Mouse (Mus musculus) intestine, embryonic 16.5 days (tissue): ENCODE data around the gene Asic2. TPM values are rescaled to one million over a fixed set of nuclear protein-coding genes. Genes with fewer than 3 reads are reported as not detected.
A peak's percentile ranks its signal among the peaks of the same experiment; 100 is the strongest.

Experiments
- ATAC-seq: fragments of 200-750 bp; cut with Nextera tagmentation; 2 replicates; pipeline ENCODE4 v1.8.0; 2017; ENCODE audit warnings: moderate TSS enrichment, moderate library complexity
- H3K27ac ChIP-seq: fragments of 300-500 bp; sonication (generic); 2 replicates; pipeline ENCODE4 v1.5.1; 2014; ENCODE audit warnings: mild to moderate bottlenecking, low read length
- H3K27me3 ChIP-seq: fragments of 300-500 bp; sonication (generic); replicated peaks from 2 replicates; pipeline ENCODE4 v1.6.1; 2014; ENCODE audit warnings: low read length, control low read depth, mixed read lengths; ENCODE audit not compliant: control insufficient read depth, insufficient read depth
- H3K36me3 ChIP-seq: fragments of 300-500 bp; sonication (generic); 2 replicates; pipeline ENCODE4 v1.6.1; 2014; ENCODE audit warnings: low read length, control low read depth; ENCODE audit not compliant: control insufficient read depth, insufficient read depth
- H3K4me1 ChIP-seq: fragments of 300-500 bp; sonication (generic); 2 replicates; pipeline ENCODE4 v1.6.1; 2014; ENCODE audit warnings: low read length, control low read depth, mixed read lengths; ENCODE audit not compliant: control insufficient read depth, insufficient read depth
- H3K4me2 ChIP-seq: fragments of 300-500 bp; sonication (generic); 2 replicates; pipeline ENCODE4 v1.6.1; 2014; ENCODE audit warnings: low read depth, low read length, control low read depth
- H3K4me3 ChIP-seq: fragments of 300-500 bp; sonication (generic); 2 replicates; pipeline ENCODE4 v1.5.1; 2014; ENCODE audit warnings: mild to moderate bottlenecking, low read length
- H3K9ac ChIP-seq: fragments of 300-500 bp; sonication (generic); 2 replicates; pipeline ENCODE4 v1.6.1; 2014; ENCODE audit warnings: low read depth, low read length
- H3K9me3 ChIP-seq: fragments of 300-500 bp; sonication (generic); 2 replicates; pipeline ENCODE4 v1.6.1; 2016; ENCODE audit warnings: low read length, control low read depth; ENCODE audit not compliant: control insufficient read depth
- WGBS: fragments of 180-500 bp; shearing (Covaris S2); extraction: QIAGEN DNeasy Blood & Tissue Kit; methylation state at CpG from one replicate; pipeline ENCODE4 v1.1.7; 2014; 5-methylcytosine and 5-hydroxymethylcytosine counted together
- polyA plus RNA-seq: library from polyadenylated mRNA; unstranded; fragments of >200 nt; fragmentation: Nextera tagmentation; extraction: Ambion mirVana; gene quantifications from 2 replicates; pipeline ENCODE4 v1.2.1, GENCODE M21; 2015

Asic2 gene
- polyA plus RNA-seq, 1 experiment from 2014 or later: 0.15 TPM

DNA sequence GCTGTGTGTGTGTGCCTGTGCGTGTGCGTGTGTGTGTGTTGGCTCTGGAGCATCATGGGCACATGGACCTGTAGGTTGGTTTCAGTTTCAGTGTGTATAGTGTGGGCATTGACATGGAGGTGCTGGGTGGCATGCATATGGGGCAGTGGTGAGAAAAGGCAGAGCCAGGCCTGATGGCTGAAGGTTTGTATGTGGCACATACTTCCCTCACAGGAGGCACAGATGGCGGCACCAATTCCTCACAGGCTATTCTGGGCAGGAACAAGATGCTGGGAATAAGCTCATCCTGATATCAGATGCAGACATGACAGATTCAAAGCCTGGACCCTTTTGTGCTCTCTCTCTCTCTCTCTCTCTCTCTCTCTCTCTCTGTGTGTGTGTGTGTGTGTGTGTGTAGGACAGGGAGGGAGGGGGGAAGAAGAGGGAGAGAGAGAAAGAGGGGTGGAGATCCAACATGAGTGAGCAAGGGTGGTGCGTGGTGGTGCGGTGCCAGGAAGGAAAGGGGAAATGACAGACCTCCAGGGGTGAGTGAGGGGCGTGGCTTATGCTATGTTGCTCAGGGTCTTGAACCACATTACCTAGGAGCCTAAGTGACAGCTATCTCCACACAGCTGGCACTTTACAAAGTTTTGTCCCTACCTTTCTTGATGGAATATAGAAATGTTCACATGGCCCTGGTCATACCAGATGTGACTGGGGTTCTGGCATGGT lies 1083.6 kb downstream of the Asic2 start:
- no peaks in the 10 kb centered on the region for H3K36me3 ChIP-seq
- H3K27ac ChIP-seq: no peak overlapping the region
- no peak overlapping the region for H3K4me2 ChIP-seq
- H3K27me3 ChIP-seq: 0 out of 2 replicates have a peak, but pooled peaks cover 4% of the 10 kb centered on the region
- H3K9me3 ChIP-seq: no peaks in the 10 kb centered on the region
- 80% methylated on average over 6 of the region's 6 CpGs for WGBS
- ATAC-seq: no peak
- no peak overlapping the region for H3K9ac ChIP-seq
- H3K4me3 ChIP-seq: no peak overlapping the region
- no peaks in the 10 kb centered on the region for H3K4me1 ChIP-seq

DNA sequence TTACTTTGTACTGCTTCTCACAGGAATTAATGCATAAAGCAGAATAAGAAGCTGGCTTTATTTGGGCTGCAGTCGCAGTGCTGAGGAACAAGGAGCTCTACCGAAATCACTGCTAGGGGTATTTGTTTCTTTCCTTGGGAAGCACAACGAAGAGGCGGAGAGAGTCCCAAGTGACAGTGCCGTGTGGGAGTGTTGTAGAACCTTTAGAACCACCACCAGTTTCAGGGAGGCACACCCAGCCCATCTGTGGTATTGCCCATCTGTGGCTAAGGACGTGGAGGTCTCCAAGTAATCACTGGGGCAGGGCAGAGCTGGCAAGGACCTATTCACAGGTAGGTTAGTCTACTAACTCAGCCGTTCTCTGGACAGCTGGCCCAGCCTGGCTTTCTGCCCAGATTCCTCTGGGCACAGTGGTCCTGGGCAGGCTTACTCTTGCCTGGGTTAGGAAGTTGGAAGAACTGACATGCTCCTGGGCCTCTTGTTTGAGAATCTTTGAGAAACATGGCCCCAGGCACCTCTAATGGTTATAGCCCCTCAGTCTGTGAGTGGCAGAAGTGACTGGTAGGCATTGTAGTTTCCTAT lies 1085.9 kb downstream of the Asic2 start:
- Histone ChIP-seq H3K27me3 (no peaks in the 10 kb centered on the region), H3K27ac (no peak overlapping the region), H3K36me3 (no peaks in the 10 kb centered on the region), H3K4me1 (no peaks in the 10 kb centered on the region), H3K4me3 (no peak overlapping the region), H3K4me2 (no peak overlapping the region), H3K9ac (no peak overlapping the region), H3K9me3 (no peaks in the 10 kb centered on the region)
- WGBS: 85% methylated on average over 7 of the region's 7 CpGs
- no peak for ATAC-seq

GRCm38 (mm10) chr11:80878026-80878425 lies 1090.2 kb downstream of the Asic2 start:
- no peak for ATAC-seq
- WGBS: 67% methylated on average over 2 of the region's 2 CpGs
- no peaks in the 10 kb centered on the region for H3K36me3 ChIP-seq

GRCm38 (mm10) chr11:80877131-80877651 lies 1091.1 kb downstream of the Asic2 start:
- no peak overlapping the region for H3K27ac ChIP-seq
- H3K36me3 ChIP-seq: no peaks in the 10 kb centered on the region
- H3K27me3 ChIP-seq: no peaks in the 10 kb centered on the region
- H3K4me2 ChIP-seq: no peak overlapping the region
- H3K9ac ChIP-seq: no peak overlapping the region
- no peaks in the 10 kb centered on the region for H3K9me3 ChIP-seq
- ATAC-seq: no peak
- H3K4me1 ChIP-seq: peaks cover 3% of the 10 kb centered on the region; the same call in 1 of the 2 replicates
- H3K4me3 ChIP-seq: no peak overlapping the region
- 56% methylated on average over 11 of the region's 11 CpGs for WGBS

More at GRCm38 (mm10) chr11:80878026-80878425, 1090.2 kb downstream of the Asic2 start:
- no peak overlapping the region for H3K9ac ChIP-seq
- no peak overlapping the region for H3K4me3 ChIP-seq
- no peaks in the 10 kb centered on the region for H3K9me3 ChIP-seq
- no peak overlapping the region for H3K4me2 ChIP-seq
- no peaks in the 10 kb centered on the region for H3K27me3 ChIP-seq
- H3K27ac ChIP-seq: no peak overlapping the region
- H3K4me1 ChIP-seq: peaks cover 3% of the 10 kb centered on the region; the same call in 1 of the 2 replicates

GRCm38 (mm10) chr11:80872509-80873474 lies 1095.5 kb downstream of the Asic2 start:
- ATAC-seq: peak; percentile 67
- H3K9me3 ChIP-seq: no peaks in the 10 kb centered on the region

DNA sequence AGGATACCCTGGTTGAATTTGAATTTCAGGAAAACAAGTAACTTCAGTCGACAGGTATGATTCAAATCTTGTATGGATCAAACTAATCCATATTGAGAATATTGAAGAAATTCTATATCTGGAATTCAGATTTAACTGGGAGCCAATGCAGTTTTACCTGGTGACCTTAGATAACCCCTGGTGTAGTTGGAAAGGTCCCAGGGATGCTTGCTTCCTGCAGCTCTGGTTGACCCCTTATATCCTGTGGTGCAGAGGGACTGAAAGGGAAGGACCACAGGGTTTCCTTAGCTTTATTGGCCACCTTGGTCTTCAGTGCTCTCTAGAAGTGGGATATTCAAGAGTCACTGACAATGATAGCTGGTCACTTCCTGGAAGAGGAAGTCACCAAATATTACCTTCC lies 1100.2 kb downstream of the Asic2 start:
- Histone ChIP-seq H3K36me3 (no peaks in the 10 kb centered on the region), H3K9ac (no peak overlapping the region), H3K9me3 (no peaks in the 10 kb centered on the region), H3K27ac (no peak overlapping the region), H3K27me3 (no peaks in the 10 kb centered on the region), H3K4me1 (no peaks in the 10 kb centered on the region), H3K4me2 (no peak overlapping the region), H3K4me3 (no peak overlapping the region)
- WGBS: 90% methylated on average over 1 of the region's 1 CpGs
- ATAC-seq: no peak

More at GRCm38 (mm10) chr11:80872509-80873474, 1095.5 kb downstream of the Asic2 start:
- Histone ChIP-seq H3K36me3 (no peaks in the 10 kb centered on the region), H3K9ac (no peak overlapping the region), H3K4me3 (no peak overlapping the region), H3K27ac (no peak overlapping the region), H3K4me2 (no peak overlapping the region), H3K27me3 (no peaks in the 10 kb centered on the region), H3K4me1 (peaks cover 3% of the 10 kb centered on the region; the same call in 1 of the 2 replicates)
- WGBS: 61% methylated on average over 17 of the region's 17 CpGs

DNA sequence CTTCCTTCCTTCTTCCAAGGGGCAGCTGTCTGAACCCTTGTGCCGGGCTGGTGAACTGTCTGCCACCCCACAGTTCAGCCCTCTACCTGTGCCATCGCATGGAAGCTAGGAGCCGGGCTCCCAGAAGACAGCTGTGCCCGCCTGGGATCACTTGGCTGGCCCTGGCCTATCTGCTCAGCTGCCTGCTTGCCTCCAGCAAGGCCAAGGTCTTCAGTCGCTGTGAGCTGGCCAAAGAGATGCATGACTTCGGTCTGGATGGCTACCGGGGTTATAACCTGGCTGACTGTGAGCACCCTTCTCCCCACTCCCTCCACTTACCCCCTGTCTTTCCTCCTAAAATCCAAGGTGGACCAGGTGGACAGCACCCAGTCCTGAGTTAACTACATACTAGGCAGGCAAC lies 1105.3 kb downstream of the Asic2 start:
- no peak for ATAC-seq
- 93% methylated on average over 7 of the region's 7 CpGs for WGBS
- no peaks in the 10 kb centered on the region for H3K36me3 ChIP-seq

DNA sequence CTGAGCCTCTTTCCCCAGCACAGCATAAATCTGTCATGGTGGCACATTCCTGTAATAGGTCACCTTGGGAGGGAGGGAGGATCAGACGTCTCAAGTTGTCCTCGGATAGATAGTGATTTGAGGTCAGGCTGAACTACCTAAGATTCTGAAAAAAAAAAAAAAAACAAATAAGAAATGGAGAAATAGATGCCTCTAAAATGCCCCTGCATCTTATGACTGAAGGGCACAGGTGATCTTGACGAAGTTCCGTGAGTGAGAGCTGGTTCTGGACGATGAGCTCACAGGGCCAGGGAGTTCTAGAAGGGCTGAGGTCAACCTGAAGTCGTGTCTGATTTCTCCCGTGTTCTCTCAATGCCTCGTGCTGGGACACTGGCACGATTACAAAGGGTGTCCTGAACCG lies 1110.2 kb downstream of the Asic2 start, which contains the start of gene Spaca3:
Gene Spaca3, plus strand, starts transcription at position 301 of the 400 bp plus-strand sequence.
- ATAC-seq: no peak
- no peak within 1 kb of the TSS for H3K4me3 ChIP-seq
- 70% methylated on average over 10 of the region's 10 CpGs for WGBS
- H3K4me1 ChIP-seq: peaks cover 14% of the 10 kb centered on the region
- H3K36me3 ChIP-seq: no peaks in the 10 kb centered on the region
- no peaks in the 10 kb centered on the region for H3K27me3 ChIP-seq
- no peaks in the 10 kb centered on the region for H3K9me3 ChIP-seq
- H3K27ac ChIP-seq: no peak within 1 kb of the TSS
- no peak within 1 kb of the TSS for H3K4me2 ChIP-seq
- H3K9ac ChIP-seq: no peak within 1 kb of the TSS

More for the DNA sequence above, 1105.3 kb downstream of the Asic2 start:
- Histone ChIP-seq H3K27ac (no peak overlapping the region), H3K9me3 (no peaks in the 10 kb centered on the region), H3K4me3 (no peak overlapping the region), H3K9ac (no peak overlapping the region), H3K4me1 (0 out of 2 replicates have a peak, but pooled peaks cover 3% of the 10 kb centered on the region), H3K4me2 (no peak overlapping the region), H3K27me3 (no peaks in the 10 kb centered on the region)

GRCm38 (mm10) chr11:80856827-80857226 lies 1111.4 kb downstream of the Asic2 start:
- Histone ChIP-seq H3K4me3 (no peak overlapping the region), H3K27ac (no peak overlapping the region), H3K27me3 (no peaks in the 10 kb centered on the region), H3K9ac (no peak overlapping the region), H3K4me2 (no peak overlapping the region), H3K36me3 (no peaks in the 10 kb centered on the region), H3K4me1 (peaks cover 14% of the 10 kb centered on the region), H3K9me3 (no peaks in the 10 kb centered on the region)
- 50% methylated on average over 2 of the region's 2 CpGs for WGBS
- 0 out of 2 replicates have a peak, but pooled peaks have one; percentile 37 for ATAC-seq
